ENCODE assay signal across 26 mouse cellular contexts in the genomic region with DNA sequence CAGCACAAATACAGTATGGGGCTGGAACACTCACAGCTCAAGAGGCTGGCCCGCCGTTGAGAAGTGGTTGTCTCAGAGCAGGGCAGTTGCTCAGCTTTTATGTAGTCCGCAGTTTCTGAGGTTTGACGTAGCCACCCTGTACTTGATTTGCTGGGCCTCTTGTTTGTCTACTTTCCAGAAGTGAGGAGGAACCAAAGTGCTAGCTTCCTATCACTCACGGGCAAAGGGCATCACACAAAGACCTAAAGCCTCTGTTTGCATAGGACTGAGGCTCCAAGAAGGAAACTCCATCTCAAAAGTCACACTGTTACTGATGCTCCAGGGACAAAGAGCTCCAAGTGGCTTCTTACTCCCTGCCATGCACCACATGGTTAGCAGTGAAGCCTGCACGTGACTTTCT.
"Had no signal": no experiment of that assay in that cellular context is flagged by ENCODE, and none has a peak within 500 bp of the region (broad histone marks: within the 10 kb centered on the region; RNA-seq: fewer than 3 reads in every experiment).

No protein-coding gene starts in this region.

- H3K4me2 ChIP-seq: heart, embryonic 12.5 days; hindbrain, embryonic 12.5 days; hindbrain, embryonic 14.5 days; kidney, embryonic 15.5 days; limb, embryonic 12.5 days; liver, embryonic 11.5 days; liver, embryonic 13.5 days had no signal

- H3K36me3 ChIP-seq: heart, embryonic 10.5 days; heart, embryonic 12.5 days; hindbrain, embryonic 10.5 days; hindbrain, embryonic 12.5 days; kidney, embryonic 15.5 days; limb, embryonic 10.5 days; limb, embryonic 12.5 days; liver, embryonic 13.5 days had no signal

- ATAC-seq: forebrain, postnatal 0 days; hindbrain, embryonic 16.5 days had no signal

- H3K27ac ChIP-seq: heart, embryonic 10.5 days; hindbrain, embryonic 10.5 days; hindbrain, embryonic 12.5 days; hindbrain, embryonic 14.5 days; kidney, embryonic 15.5 days; kidney, postnatal 0 days; layer of hippocampus, adult 2 months; left cerebral cortex, adult 2 months; limb, embryonic 10.5 days; limb, embryonic 12.5 days; liver, embryonic 13.5 days had no signal

- H3K9ac ChIP-seq: forebrain, postnatal 0 days; heart, embryonic 12.5 days; hindbrain, embryonic 12.5 days; hindbrain, embryonic 14.5 days; kidney, embryonic 15.5 days; limb, embryonic 12.5 days; liver, embryonic 13.5 days had no signal

- H3K9me3 ChIP-seq: heart, embryonic 10.5 days; heart, embryonic 12.5 days; hindbrain, embryonic 10.5 days; hindbrain, embryonic 12.5 days; kidney, embryonic 15.5 days; limb, embryonic 10.5 days; limb, embryonic 12.5 days; liver, embryonic 13.5 days had no signal

- DNase-seq: forebrain, postnatal 0 days; gastrocnemius, postnatal 10 days; gastrocnemius, postnatal 25 days; heart, adult 18-20 months; heart, postnatal 10 days; heart, postnatal 4 days; kidney, adult 11 months; kidney, adult 2 months; kidney, adult 9 months; kidney, postnatal 25 days; kidney, postnatal 4 days; liver; liver, embryonic 13.5 days had no signal

- H3K4me3 ChIP-seq: heart, embryonic 10.5 days; heart, embryonic 12.5 days; hindbrain, embryonic 10.5 days; hindbrain, embryonic 12.5 days; kidney, embryonic 15.5 days; layer of hippocampus, adult 2 months; left cerebral cortex, adult 2 months; limb, embryonic 10.5 days; limb, embryonic 12.5 days; liver, embryonic 13.5 days had no signal
